Mouse (Mus musculus): ENCODE data around the gene Mab21l3. TPM values are rescaled to one million over a fixed set of nuclear protein-coding genes. Genes with fewer than 3 reads are reported as not detected.

Mab21l3 gene
- polyA plus RNA-seq, 1 experiment from 2014 or later: 0.77 TPM

GRCm38 (mm10) chr3:101875258-101875920, 26.6 kb upstream of the Mab21l3 start:
- no peak overlapping the region for H3K9ac ChIP-seq
- 0 out of 2 replicates have a peak, but pooled peaks have one; percentile 23 for ATAC-seq (ENCODE audit: low FRiP score, low read depth)

GRCm38 (mm10) chr3:101873061-101873675, 24.4 kb upstream of the Mab21l3 start:
- Histone ChIP-seq H3K9me3 (no peaks in the 10 kb centered on the region), H3K4me1 (peaks cover 19% of the 10 kb centered on the region), H3K4me2 (replicated peaks) (no peak overlapping the region), H3K4me3 (no peak overlapping the region), H3K36me3 (peaks cover 7% of the 10 kb centered on the region; the same call in 1 of the 2 replicates), H3K9ac (no peak overlapping the region), H3K27ac (no peak overlapping the region), H3K27me3 (replicated peaks) (no peaks in the 10 kb centered on the region)
- ATAC-seq (ENCODE audit: low FRiP score, low read depth): no peak
- WGBS: 76% methylated on average over 7 of the region's 7 CpGs

More at GRCm38 (mm10) chr3:101875258-101875920, 26.6 kb upstream of the Mab21l3 start:
- H3K4me1 ChIP-seq: peaks cover 26% of the 10 kb centered on the region
- H3K4me2 ChIP-seq (replicated peaks): no peak overlapping the region
- H3K36me3 ChIP-seq: peaks cover 17% of the 10 kb centered on the region; the same call in 1 of the 2 replicates
- no peak overlapping the region for H3K4me3 ChIP-seq
- H3K27ac ChIP-seq: no peak overlapping the region
- 48% methylated on average over 10 of the region's 10 CpGs for WGBS
- H3K27me3 ChIP-seq (replicated peaks): no peaks in the 10 kb centered on the region
- H3K9me3 ChIP-seq: no peaks in the 10 kb centered on the region

GRCm38 (mm10) chr3:101871951-101872350, 23.2 kb upstream of the Mab21l3 start:
- Histone ChIP-seq H3K9ac (no peak overlapping the region), H3K4me2 (replicated peaks) (no peak overlapping the region), H3K9me3 (no peaks in the 10 kb centered on the region), H3K36me3 (peaks cover 7% of the 10 kb centered on the region; the same call in 1 of the 2 replicates), H3K27ac (no peak overlapping the region), H3K27me3 (replicated peaks) (no peaks in the 10 kb centered on the region), H3K4me3 (no peak overlapping the region), H3K4me1 (peaks cover 14% of the 10 kb centered on the region)
- ATAC-seq (ENCODE audit: low FRiP score, low read depth): no peak
- 93% methylated on average over 9 of the region's 9 CpGs for WGBS

- Histone ChIP-seq H3K27me3 (replicated peaks) (no peaks in the 10 kb centered on the region), H3K4me2 (replicated peaks) (no peak overlapping the region), H3K4me1 (no peaks in the 10 kb centered on the region), H3K36me3 (peaks cover 12% of the 10 kb centered on the region), H3K27ac (no peak overlapping the region), H3K4me3 (no peak overlapping the region), H3K9ac (no peak overlapping the region), H3K9me3 (no peaks in the 10 kb centered on the region)
- WGBS: 73% methylated on average over 4 of the region's 4 CpGs
- ATAC-seq (ENCODE audit: low FRiP score, low read depth): no peak
These were observed 18.3 kb upstream of the Mab21l3 start for GRCm38 (mm10) chr3:101867001-101867421.

GRCm38 (mm10) chr3:101861856-101862255, 13.1 kb upstream of the Mab21l3 start:
- 96% methylated on average over 3 of the region's 3 CpGs for WGBS

GRCm38 (mm10) chr3:101860151-101860550, 11.4 kb upstream of the Mab21l3 start:
- Histone ChIP-seq H3K4me2 (replicated peaks) (no peak overlapping the region), H3K36me3 (peaks cover 22% of the 10 kb centered on the region), H3K9ac (no peak overlapping the region), H3K27ac (no peak overlapping the region), H3K27me3 (replicated peaks) (no peaks in the 10 kb centered on the region), H3K9me3 (no peaks in the 10 kb centered on the region), H3K4me3 (no peak overlapping the region), H3K4me1 (no peaks in the 10 kb centered on the region)
- WGBS: 85% methylated on average over 7 of the region's 7 CpGs
- ATAC-seq (ENCODE audit: low FRiP score, low read depth): no peak

More at GRCm38 (mm10) chr3:101861856-101862255, 13.1 kb upstream of the Mab21l3 start:
- no peak for ATAC-seq (ENCODE audit: low FRiP score, low read depth)
- peaks cover 25% of the 10 kb centered on the region for H3K36me3 ChIP-seq
- H3K27ac ChIP-seq: no peak overlapping the region
- no peaks in the 10 kb centered on the region for H3K9me3 ChIP-seq
- H3K27me3 ChIP-seq (replicated peaks): no peaks in the 10 kb centered on the region
- H3K4me1 ChIP-seq: no peaks in the 10 kb centered on the region
- H3K4me2 ChIP-seq (replicated peaks): no peak overlapping the region
- H3K9ac ChIP-seq: no peak overlapping the region
- H3K4me3 ChIP-seq: no peak overlapping the region

- peaks cover 22% of the 10 kb centered on the region for H3K36me3 ChIP-seq
- H3K27me3 ChIP-seq (replicated peaks): no peaks in the 10 kb centered on the region
- no peak overlapping the region for H3K4me2 ChIP-seq (replicated peaks)
- no peaks in the 10 kb centered on the region for H3K9me3 ChIP-seq
- H3K27ac ChIP-seq: no peak overlapping the region
- no peaks in the 10 kb centered on the region for H3K4me1 ChIP-seq
- no peak for ATAC-seq (ENCODE audit: low FRiP score, low read depth)
- H3K4me3 ChIP-seq: no peak overlapping the region
- H3K9ac ChIP-seq: no peak overlapping the region
- 71% methylated on average over 7 of the region's 7 CpGs for WGBS
These were observed 11.0 kb upstream of the Mab21l3 start for GRCm38 (mm10) chr3:101859740-101860139.

- WGBS: 80% methylated on average over 1 of the region's 1 CpGs
- Histone ChIP-seq H3K9me3 (no peaks in the 10 kb centered on the region), H3K27ac (no peak overlapping the region), H3K36me3 (0 out of 2 replicates have a peak, but pooled peaks cover 2% of the 10 kb centered on the region), H3K9ac (no peak overlapping the region), H3K4me3 (no peak overlapping the region), H3K4me2 (replicated peaks) (no peak overlapping the region), H3K4me1 (no peaks in the 10 kb centered on the region), H3K27me3 (replicated peaks) (no peaks in the 10 kb centered on the region)
- no peak for ATAC-seq (ENCODE audit: low FRiP score, low read depth)
These were observed 5.3 kb upstream of the Mab21l3 start for GRCm38 (mm10) chr3:101854075-101854474.

- H3K27ac ChIP-seq: no peak overlapping the region
- no peak for ATAC-seq (ENCODE audit: low FRiP score, low read depth)
- H3K4me1 ChIP-seq: no peaks in the 10 kb centered on the region
- no peaks in the 10 kb centered on the region for H3K9me3 ChIP-seq
- H3K4me2 ChIP-seq (replicated peaks): no peak overlapping the region
- WGBS: 68% methylated on average over 6 of the region's 6 CpGs
- no peaks in the 10 kb centered on the region for H3K27me3 ChIP-seq (replicated peaks)
- no peaks in the 10 kb centered on the region for H3K36me3 ChIP-seq
- no peak overlapping the region for H3K4me3 ChIP-seq
- H3K9ac ChIP-seq: no peak overlapping the region
These were observed 2.6 kb upstream of the Mab21l3 start for GRCm38 (mm10) chr3:101851363-101851762.

GRCm38 (mm10) chr3:101846096-101846495, 2.7 kb downstream of the Mab21l3 start:
- Histone ChIP-seq H3K4me2 (replicated peaks) (no peak overlapping the region), H3K9ac (no peak overlapping the region), H3K27ac (no peak overlapping the region), H3K36me3 (no peaks in the 10 kb centered on the region), H3K27me3 (replicated peaks) (no peaks in the 10 kb centered on the region), H3K9me3 (no peaks in the 10 kb centered on the region), H3K4me1 (no peaks in the 10 kb centered on the region), H3K4me3 (no peak overlapping the region)
- ATAC-seq (ENCODE audit: low FRiP score, low read depth): no peak
- WGBS: 56% methylated on average over 4 of the region's 4 CpGs

- no peaks in the 10 kb centered on the region for H3K36me3 ChIP-seq
- WGBS: 68% methylated on average over 7 of the region's 7 CpGs
- no peaks in the 10 kb centered on the region for H3K4me1 ChIP-seq
- H3K4me2 ChIP-seq (replicated peaks): no peak overlapping the region
- no peaks in the 10 kb centered on the region for H3K27me3 ChIP-seq (replicated peaks)
- no peak overlapping the region for H3K27ac ChIP-seq
- ATAC-seq (ENCODE audit: low FRiP score, low read depth): no peak
- no peak overlapping the region for H3K4me3 ChIP-seq
- no peak overlapping the region for H3K9ac ChIP-seq
- H3K9me3 ChIP-seq: no peaks in the 10 kb centered on the region
These were observed 6.2 kb downstream of the Mab21l3 start for GRCm38 (mm10) chr3:101842372-101843094.

GRCm38 (mm10) chr3:101839327-101839726, 9.4 kb downstream of the Mab21l3 start:
- Histone ChIP-seq H3K9me3 (no peaks in the 10 kb centered on the region), H3K4me1 (peaks cover 8% of the 10 kb centered on the region; the same call in 1 of the 2 replicates), H3K4me2 (replicated peaks) (no peak overlapping the region), H3K4me3 (no peak overlapping the region), H3K36me3 (no peaks in the 10 kb centered on the region), H3K27me3 (replicated peaks) (no peaks in the 10 kb centered on the region), H3K9ac (no peak overlapping the region), H3K27ac (no peak overlapping the region)
- no peak for ATAC-seq (ENCODE audit: low FRiP score, low read depth)
- WGBS: 85% methylated on average over 9 of the region's 9 CpGs

Data from neural tube, embryonic 12.5 days (tissue).